8 mouse cellular contexts compared by ENCODE assay signal in genomic region chr17:50469543-50470431, GRCm38 (mm10). TPM values are rescaled to one million over a fixed set of nuclear protein-coding genes. Genes with fewer than 3 reads are reported as not detected.
DNase-seq lines count a peak whose midpoint lies in the region; ATAC-seq and TF ChIP-seq lines count a peak whose summit lies in the region.

No protein-coding gene starts in this region.

- peaks cover 0 to 7% of the 10 kb centered on the region in 2 experiments; a peak in 2 of 4 replicates for H3K36me3 ChIP-seq in MEL (ENCODE audit: control insufficient read depth in 1 of 2, insufficient read depth in 2 of 2, low read length in 2 of 2)
- no peaks in the 10 kb centered on the region for H3K36me3 ChIP-seq in intestine, embryonic 15.5 days
- H3K36me3 ChIP-seq in limb, embryonic 10.5 days = no peaks in the 10 kb centered on the region
- no peaks in the 10 kb centered on the region for H3K36me3 ChIP-seq in midbrain, embryonic 11.5 days (ENCODE audit: control insufficient read depth, insufficient read depth, low read length)

- no peaks in the 10 kb centered on the region; the same call in 1 of the 2 replicates for H3K79me2 ChIP-seq in MEL (ENCODE audit: control insufficient read depth, insufficient read depth, low read length, poor library complexity)

- H3K4me1 ChIP-seq in MEL (ENCODE audit: control insufficient read depth in 1 of 2, insufficient read depth in 2 of 2, low read length in 2 of 2) = peaks cover 0 to 8% of the 10 kb centered on the region in 2 experiments; a peak in 3 of 4 replicates
- H3K4me1 ChIP-seq in brown adipose tissue, adult 24 weeks (ENCODE audit: control insufficient read depth, insufficient read depth, insufficient read length, low read length) = no peaks in the 10 kb centered on the region
- peaks cover 6% of the 10 kb centered on the region for H3K4me1 ChIP-seq in intestine, embryonic 15.5 days (replicated peaks)
- peaks cover 24% of the 10 kb centered on the region for H3K4me1 ChIP-seq in limb, embryonic 10.5 days
- H3K4me1 ChIP-seq in midbrain, embryonic 11.5 days (ENCODE audit: control insufficient read depth, insufficient read depth, low read length) = peaks cover 14% of the 10 kb centered on the region

- TF ChIP-seq POLR2A in MEL (IDR thresholded peaks at IDR 0.05; ENCODE audit: control insufficient read depth in 1 of 2, insufficient read depth in 1 of 2, low read depth in 1 of 2, low read length in 2 of 2, poor library complexity in 1 of 2) = no peak

- H3K9ac ChIP-seq in MEL (ENCODE audit: control insufficient read depth, low read depth, low read length, poor library complexity, severe bottlenecking) = peak overlapping the region; percentile 87
- no peak overlapping the region for H3K9ac ChIP-seq in intestine, embryonic 15.5 days
- no peak overlapping the region for H3K9ac ChIP-seq in midbrain, embryonic 11.5 days (ENCODE audit: low read length)

- no peak for TF ChIP-seq RAD21 in MEL (IDR thresholded peaks at IDR 0.05; ENCODE audit: low read depth, low read length)

- peak overlapping the region; percentile 49 for H3K4me2 ChIP-seq in intestine, embryonic 15.5 days (replicated peaks)
- peak overlapping the region; percentile 26; the same call in 1 of the 2 replicates for H3K4me2 ChIP-seq in midbrain, embryonic 11.5 days

- H3K27ac ChIP-seq in MEL (ENCODE audit: control insufficient read depth, low read depth, low read length) = peak overlapping the region; percentile 98
- peak overlapping the region; percentile 85 for H3K27ac ChIP-seq in brown adipose tissue, adult 24 weeks (replicated peaks; ENCODE audit: low read depth, low read length)
- peak overlapping the region; percentile 74 for H3K27ac ChIP-seq in intestine, embryonic 15.5 days
- H3K27ac ChIP-seq in limb, embryonic 10.5 days = peak overlapping the region; percentile 83
- 0 out of 2 replicates have a peak overlapping the region, but pooled peaks have one; percentile 22 for H3K27ac ChIP-seq in midbrain, embryonic 11.5 days (ENCODE audit: low read depth, low read length)

- DNase-seq in MEL (ENCODE audit: low read depth, low spot score) = peak; percentile 89
- peak; percentile 11 to 64 for DNase-seq in frontal cortex, adult 2 months (ENCODE audit: extremely low spot score in 1 of 2, low spot score in 1 of 2)
- peak; percentile 39 for DNase-seq in limb, embryonic 10.5 days (ENCODE audit: low spot score)
- DNase-seq in midbrain, embryonic 11.5 days (ENCODE audit: low spot score, missing footprints) = peak; percentile 90
- peak; percentile 63 to 71 for DNase-seq in spleen, postnatal 4 days (ENCODE audit: low spot score in 2 of 2)
- DNase-seq in adipocyte (ENCODE audit: low spot score) = no peak

- no peak for TF ChIP-seq CTCF in MEL (IDR thresholded peaks at IDR 0.05 in 2 of 3, conservative IDR thresholded peaks at IDR 0.05 in 1 of 3; ENCODE audit: control insufficient read depth in 1 of 3, insufficient read depth in 1 of 3, low read depth in 2 of 3, low read length in 3 of 3, poor library complexity in 1 of 3, severe bottlenecking in 1 of 3)

- H3K4me3 ChIP-seq in MEL (ENCODE audit: control insufficient read depth in 1 of 2, insufficient read depth in 1 of 2, low read depth in 2 of 2, low read length in 2 of 2) = peak overlapping the region; percentile 82 to 84
- peak overlapping the region; percentile 55 for H3K4me3 ChIP-seq in brown adipose tissue, adult 24 weeks (ENCODE audit: insufficient read depth, low read depth, low read length)
- H3K4me3 ChIP-seq in intestine, embryonic 15.5 days (replicated peaks) = no peak overlapping the region
- H3K4me3 ChIP-seq in limb, embryonic 10.5 days = peak overlapping the region; percentile 32
- no peak overlapping the region for H3K4me3 ChIP-seq in midbrain, embryonic 11.5 days (ENCODE audit: low read depth, low read length)

- WGBS in intestine, embryonic 15.5 days = 30% methylated on average over 13 of the region's 13 CpGs
- 38% methylated on average over 13 of the region's 13 CpGs for WGBS in limb, embryonic 10.5 days
- 21% methylated on average over 13 of the region's 13 CpGs for WGBS in midbrain, embryonic 11.5 days

- H3K27me3 ChIP-seq in MEL (ENCODE audit: control insufficient read depth in 1 of 2, insufficient read depth in 2 of 2, low read length in 2 of 2) = no peaks in the 10 kb centered on the region
- H3K27me3 ChIP-seq in intestine, embryonic 15.5 days (replicated peaks) = no peaks in the 10 kb centered on the region
- H3K27me3 ChIP-seq in limb, embryonic 10.5 days (ENCODE audit: low read depth, poor library complexity, severe bottlenecking) = no peaks in the 10 kb centered on the region
- H3K27me3 ChIP-seq in midbrain, embryonic 11.5 days (ENCODE audit: control insufficient read depth, insufficient read depth, low read length) = no peaks in the 10 kb centered on the region

- ATAC-seq in intestine, embryonic 15.5 days = peak; percentile 56; the same call in 1 of the 2 replicates
- ATAC-seq in midbrain, embryonic 11.5 days (ENCODE audit: low FRiP score) = peak; percentile 83

- H3K9me3 ChIP-seq in MEL (replicated peaks; ENCODE audit: insufficient read depth, low read length) = no peaks in the 10 kb centered on the region
- H3K9me3 ChIP-seq in intestine, embryonic 15.5 days = no peaks in the 10 kb centered on the region
- no peaks in the 10 kb centered on the region for H3K9me3 ChIP-seq in limb, embryonic 10.5 days (replicated peaks)
- no peaks in the 10 kb centered on the region for H3K9me3 ChIP-seq in midbrain, embryonic 11.5 days (ENCODE audit: control insufficient read depth, low read length)

- peak; percentile 38 to 48; a peak in 2 of 4 replicates for TF ChIP-seq EP300 in MEL (IDR thresholded peaks at IDR 0.05; ENCODE audit: low read depth in 1 of 2, low read length in 2 of 2)

TF ChIP-seq in MEL, 35 proteins besides CTCF, POLR2A, EP300 and RAD21:
- TF ChIP-seq CHD2 (IDR thresholded peaks at IDR 0.05; ENCODE audit: low read length) (no peak), BHLHE40 (IDR thresholded peaks at IDR 0.05; ENCODE audit: borderline replicate concordance, low read depth, low read length) (peak; percentile 37; the same call in 1 of the 2 replicates), MYB (IDR thresholded peaks at IDR 0.05; ENCODE audit: low read depth, low read length) (no peak), MXI1 (IDR thresholded peaks at IDR 0.05; ENCODE audit: low read depth, low read length) (no peak; the same call in 1 of the 2 replicates), GABPA (IDR thresholded peaks at IDR 0.05; ENCODE audit: low read depth, low read length) (no peak), MYC (IDR thresholded peaks at IDR 0.05; ENCODE audit: low read depth, low read length) (no peak), POLR2AphosphoS2 (IDR thresholded peaks at IDR 0.05; ENCODE audit: low read length) (no peak), ETS1 (IDR thresholded peaks at IDR 0.05; ENCODE audit: low read depth, low read length) (no peak), USF2 (IDR thresholded peaks at IDR 0.05; ENCODE audit: borderline replicate concordance in 1 of 2, insufficient read depth in 1 of 2, low read depth in 1 of 2, low read length in 2 of 2) (no peak), ZNF384 (IDR thresholded peaks at IDR 0.05; ENCODE audit: low read depth, low read length) (peak; percentile 86), JUND (IDR thresholded peaks at IDR 0.05; ENCODE audit: low read depth, low read length) (no peak), SIN3A (IDR thresholded peaks at IDR 0.05; ENCODE audit: low read length) (0 out of 2 replicates have a peak, but pooled peaks have one; percentile 4), HCFC1 (IDR thresholded peaks at IDR 0.05; ENCODE audit: low read depth, low read length) (no peak; the same call in 1 of the 2 replicates), CHD1 (IDR thresholded peaks at IDR 0.05; ENCODE audit: low read depth, low read length) (peak; percentile 73; the same call in 1 of the 2 replicates), RCOR1 (IDR thresholded peaks at IDR 0.05; ENCODE audit: low read depth, low read length) (peak; percentile 24; the same call in 1 of the 2 replicates), TAL1 (IDR thresholded peaks at IDR 0.05; ENCODE audit: low read length) (no peak)
TF ChIP-seq in MEL: peak in this region for 5.

RNA-seq across cellular contexts. Expression of gene Plcl2, which starts 39.4 kb away (rescaled TPM):
- 56.0 and 83.7 TPM in 2 replicates for total RNA-seq in MEL (2012; rRNA removed)
- polyA plus RNA-seq in MEL (2012; ENCODE audit: insufficient read depth in 1 of 2, insufficient read length in 2 of 2, low read depth in 1 of 2, low replicate concordance in 2 of 2, missing spikeins in 1 of 2) = 10 to 100 TPM in 1 of 2 experiments, not detected in 1; 23.6 TPM
- 1.4 and 1.5 TPM in 2 replicates for polyA plus RNA-seq in brown adipose tissue, adult 24 weeks (2012; ENCODE audit: insufficient read depth, insufficient read length, missing spikeins)
- polyA plus RNA-seq in frontal cortex, adult 2 months (2012; rRNA removed) = 26.0 and 26.4 TPM in 2 replicates
- polyA plus RNA-seq in intestine, embryonic 15.5 days (2015; fragmentation: Nextera tagmentation; extraction: Ambion mirVana) = 4.7 and 4.9 TPM in 2 replicates
- polyA plus RNA-seq in limb, embryonic 10.5 days (2016; fragmentation: Nextera tagmentation; extraction: Ambion mirVana) = 5.0 and 6.4 TPM in 2 replicates
- 6.1 and 6.5 TPM in 2 replicates for polyA plus RNA-seq in midbrain, embryonic 11.5 days (2014; fragmentation: Nextera tagmentation; extraction: Ambion mirVana)

Comparison
In these comparisons a context has a peak if more than half of its experiments do, and no peak if none do; other contexts are left out.
1. H3K27ac ChIP-seq: peak in every context shown above with its lines; median percentile 98 in MEL; 85 in brown adipose tissue, adult 24 weeks; 83 in limb, embryonic 10.5 days; 74 in intestine, embryonic 15.5 days; 22 in midbrain, embryonic 11.5 days.
2. H3K4me3 ChIP-seq: peak in MEL (2 of 2), brown adipose tissue, adult 24 weeks (single experiment) and limb, embryonic 10.5 days (single experiment); none in intestine, embryonic 15.5 days (single experiment) and midbrain, embryonic 11.5 days (single experiment).